Mouse (Mus musculus): ENCODE measurements around the gene Igsf11.

The Igsf11 gene

GRCm38 (mm10) chr16:38986410-38986809 is 93.9 kb downstream of the Igsf11 start:
- no peak for DNase-seq

GRCm38 (mm10) chr16:38993711-38994110 is 101.2 kb downstream of the Igsf11 start:
- no peak for DNase-seq

- no peak for DNase-seq
Observed at GRCm38 (mm10) chr16:38998496-38999258, 106.2 kb downstream of the Igsf11 start.

GRCm38 (mm10) chr16:38999298-38999697 is 106.8 kb downstream of the Igsf11 start:
- DNase-seq, result no peak

GRCm38 (mm10) chr16:39006978-39007377 is 114.5 kb downstream of the Igsf11 start:
- DNase-seq, result no peak

GRCm38 (mm10) chr16:39019449-39019848 is 127.0 kb downstream of the Igsf11 start:
- no peak for DNase-seq

- DNase-seq, result no peak
Observed at GRCm38 (mm10) chr16:39025989-39026736, 133.7 kb downstream of the Igsf11 start.

GRCm38 (mm10) chr16:39031350-39031749 is 138.9 kb downstream of the Igsf11 start:
- DNase-seq, result no peak

- no peak for DNase-seq
Observed at GRCm38 (mm10) chr16:39037257-39037656, 144.8 kb downstream of the Igsf11 start.

GRCm38 (mm10) chr16:39044381-39044780 is 151.9 kb downstream of the Igsf11 start:
- DNase-seq, result no peak

GRCm38 (mm10) chr16:39048889-39049288 is 156.4 kb downstream of the Igsf11 start:
- DNase-seq, result peak; percentile 58

GRCm38 (mm10) chr16:39052971-39053370 is 160.5 kb downstream of the Igsf11 start:
- peak; percentile 74 for DNase-seq

GRCm38 (mm10) chr16:39053779-39054178 is 161.3 kb downstream of the Igsf11 start:
- no peak for DNase-seq

GRCm38 (mm10) chr16:39056061-39056460 is 163.6 kb downstream of the Igsf11 start:
- DNase-seq, result peak; percentile 41

GRCm38 (mm10) chr16:39056961-39057360 is 164.5 kb downstream of the Igsf11 start:
- DNase-seq, result no peak

- DNase-seq, result no peak
Observed at GRCm38 (mm10) chr16:39058869-39059268, 166.4 kb downstream of the Igsf11 start.

- DNase-seq, result peak; percentile 21
Observed at GRCm38 (mm10) chr16:39062596-39062995, 170.1 kb downstream of the Igsf11 start.

- DNase-seq, result no peak
Observed at GRCm38 (mm10) chr16:39065576-39065975, 173.1 kb downstream of the Igsf11 start.

- DNase-seq, result no peak
Observed at GRCm38 (mm10) chr16:39071431-39071830, 179.0 kb downstream of the Igsf11 start.

Data from kidney, postnatal 14 days (tissue).